1 mouse cellular context compared by ENCODE assay signal in the genomic region with DNA sequence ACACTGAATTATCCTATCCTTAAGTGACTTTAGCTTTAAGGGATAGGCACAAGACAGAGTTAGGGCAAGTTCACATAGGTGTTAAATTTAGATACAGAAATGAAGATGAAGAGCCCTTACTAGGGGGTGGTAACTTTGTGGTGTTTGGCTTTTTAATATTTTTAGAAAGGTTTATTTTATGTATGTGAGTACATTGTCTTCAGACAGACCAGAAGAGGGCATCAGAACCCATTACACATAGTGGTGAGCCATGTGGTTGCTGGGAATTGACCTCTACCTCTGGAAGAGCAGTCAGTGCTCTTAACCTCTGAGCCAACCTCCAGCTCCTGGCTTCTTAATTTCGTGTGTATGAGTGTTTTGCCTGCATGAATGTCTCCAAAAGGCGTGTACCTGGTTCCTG.
TF ChIP-seq lines count a peak whose summit lies in the region.

No protein-coding gene starts in this region.

TF ChIP-seq in CH12.LX, 34 proteins besides CTCF, POLR2A, EP300 and RAD21 (continued from another document):
- TF ChIP-seq NELFE (IDR thresholded peaks at IDR 0.05; ENCODE audit: low read depth, low read length) = peak; percentile 50; the same call in 1 of the 2 replicates
